Mouse (Mus musculus) C2C12 (cell line): ENCODE measurements around the gene G6pc3.

ENCODE experiments used
- CEBPB ChIP-seq: IDR thresholded peaks from one replicate; pipeline ENCODE4 v1.6.1; 2011; ENCODE audit warnings: low read depth, mild to moderate bottlenecking, control low read depth, moderate library complexity
- CTCF ChIP-seq: IDR thresholded peaks from one replicate; pipeline ENCODE4 v1.5.1; 2011; ENCODE audit not compliant: control insufficient read depth, insufficient read depth, insufficient read length
- USF1 ChIP-seq: IDR thresholded peaks from one replicate; pipeline ENCODE4 v1.6.1; 2011; ENCODE audit warnings: low read depth, mild to moderate bottlenecking, control low read depth, moderate library complexity

GRCm38 (mm10) chr11:102145471-102146001, 43.9 kb upstream of the G6pc3 start, which contains the start of gene Nags:
- no peak for TF ChIP-seq CTCF
- no peak for TF ChIP-seq USF1
- no peak for TF ChIP-seq CEBPB
